Mouse (Mus musculus): ENCODE data around the gene Ptprh.

- no peak for TF ChIP-seq CTCF (IDR thresholded peaks at IDR 0.05; ENCODE audit: borderline replicate concordance, control insufficient read depth, extremely low read depth, insufficient read depth, low read length, poor library complexity)
- no peak for TF ChIP-seq POLR2A (IDR thresholded peaks at IDR 0.05; ENCODE audit: control insufficient read depth, extremely low read depth, insufficient read depth, low read length, poor library complexity)
Measured at GRCm38 (mm10) chr7:4504646-4505435, 99.0 kb downstream of the Ptprh start.

All from thymus, adult 2 months (tissue).